Mouse (Mus musculus): ENCODE results near the gene Rasgrf1.

DNA sequence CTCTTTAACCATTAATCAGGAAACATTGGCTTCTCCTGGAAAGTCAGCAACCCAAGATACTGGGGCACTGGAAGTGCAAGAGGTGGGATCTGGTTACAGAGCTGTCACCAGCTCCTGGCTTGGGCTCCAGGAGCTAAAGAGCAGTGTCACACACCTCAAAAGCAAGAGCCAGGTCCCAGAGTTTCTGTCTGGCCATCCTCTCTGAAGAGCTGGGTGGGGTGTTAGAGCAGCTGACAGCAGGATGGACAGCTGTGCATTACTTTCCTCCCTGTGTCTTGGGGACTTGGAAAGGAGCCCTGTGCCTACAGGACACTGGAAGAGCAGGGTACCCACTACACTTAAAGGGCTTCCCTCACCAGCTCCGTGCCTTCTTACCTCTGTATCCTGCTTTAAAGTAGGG lies 72.5 kb downstream of the Rasgrf1 start:
- TF ChIP-seq CTCF (IDR thresholded peaks at IDR 0.05; ENCODE audit: extremely low read depth, insufficient read depth, insufficient read length, insufficient replicate concordance) (no peak), POLR2A (IDR thresholded peaks at IDR 0.05; ENCODE audit: low read depth, low read length) (no peak)
